Mouse (Mus musculus): Measurements from ENCODE around the gene Dnttip2. TPM values are rescaled to one million over a fixed set of nuclear protein-coding genes. Genes with fewer than 3 reads are reported as not detected.
A peak's percentile ranks its signal among the peaks of the same experiment; 100 is the strongest.
"Not testable (repeated sequence)": the region's sequence is repeated elsewhere in the genome, so short reads cannot be mapped to it uniquely, and the experiment has no call there.

The Dnttip2 gene
- polyA plus RNA-seq (2012; rRNA removed) = 32.1 and 33.5 TPM in 2 replicates

DNA sequence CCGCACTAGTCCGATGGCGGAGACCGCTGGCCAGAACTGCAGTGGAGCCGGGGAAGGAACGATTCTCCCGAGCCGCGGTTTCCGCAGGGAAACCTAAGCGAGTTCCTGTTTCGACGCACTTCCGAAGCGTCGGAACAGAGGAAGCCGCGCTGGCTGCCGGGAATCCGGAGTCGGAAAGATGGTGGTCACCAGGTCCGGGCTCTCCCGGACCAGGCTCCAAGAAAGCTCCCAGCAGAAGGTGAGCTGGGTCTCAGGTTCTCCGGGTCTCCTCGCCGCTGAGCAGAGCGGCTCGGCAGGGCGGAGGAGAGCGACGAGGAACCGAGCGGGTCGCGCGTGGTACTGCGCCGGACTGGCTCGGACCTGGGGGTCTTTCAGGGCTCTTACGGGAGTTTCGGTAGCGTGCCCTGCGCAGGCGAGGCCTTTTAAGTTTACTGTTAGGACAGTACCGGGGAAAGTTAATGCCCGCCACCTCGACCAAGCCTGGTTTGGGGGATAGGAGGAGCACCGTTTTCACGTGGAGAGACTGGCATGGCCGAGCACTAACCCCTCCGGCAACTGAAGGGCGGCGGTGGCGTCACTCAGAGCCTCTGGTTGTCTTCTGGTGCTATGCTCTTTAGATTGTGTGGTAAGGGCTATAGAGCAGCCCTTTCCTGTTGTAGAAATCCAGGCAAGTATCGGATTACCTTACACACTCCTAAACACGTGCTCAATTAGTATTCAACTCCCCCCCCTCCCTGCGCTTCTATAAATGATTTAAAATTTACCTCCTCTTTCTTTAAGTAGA, at the start of gene Dnttip2:
Gene Dnttip2, plus strand, starts transcription at position 148 of the 784 bp plus-strand sequence.
- peak; percentile 80 for DNase-seq (ENCODE audit: low spot score)

DNA sequence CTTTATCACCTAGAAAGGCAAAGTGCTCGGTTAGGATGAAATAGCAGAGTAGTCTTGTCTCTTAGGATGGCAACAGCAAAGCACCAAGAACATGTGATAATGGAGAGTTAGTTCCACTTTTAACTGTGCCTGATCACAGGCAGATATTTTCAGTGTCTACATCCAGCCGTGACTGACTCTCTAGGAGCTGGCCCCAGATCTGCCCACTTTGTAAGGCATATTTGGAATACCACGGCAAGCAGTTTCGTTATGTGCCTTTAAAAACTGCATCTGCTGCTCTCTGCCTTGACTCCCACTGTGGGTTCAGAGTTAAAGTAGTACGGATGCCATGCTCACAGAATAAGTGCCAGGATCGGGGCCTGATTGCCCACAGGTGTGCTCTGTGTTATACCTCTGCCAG, 47.2 kb upstream of the Dnttip2 start:
- DNase-seq (ENCODE audit: low spot score) = not testable (repeated sequence)

DNA sequence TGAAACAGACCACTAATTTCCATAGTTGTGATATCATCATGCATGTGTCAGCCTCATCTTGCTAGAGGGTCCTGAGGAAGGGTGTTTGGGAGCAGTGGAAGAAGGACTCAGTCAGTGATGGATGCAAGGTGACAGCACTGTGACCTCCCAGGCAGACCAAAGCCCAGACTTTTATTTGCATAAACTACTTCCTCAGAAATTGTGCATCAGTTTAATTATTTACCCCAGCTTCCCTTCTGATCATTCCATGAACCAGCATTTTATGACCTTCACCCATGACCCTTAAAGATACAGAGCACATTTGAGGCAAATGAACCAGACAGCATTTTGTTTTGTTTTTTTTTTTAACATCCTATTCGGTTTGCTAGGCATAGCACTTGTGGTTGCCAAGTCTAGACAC, 38.4 kb upstream of the Dnttip2 start:
- no peak for DNase-seq (ENCODE audit: low spot score)

DNA sequence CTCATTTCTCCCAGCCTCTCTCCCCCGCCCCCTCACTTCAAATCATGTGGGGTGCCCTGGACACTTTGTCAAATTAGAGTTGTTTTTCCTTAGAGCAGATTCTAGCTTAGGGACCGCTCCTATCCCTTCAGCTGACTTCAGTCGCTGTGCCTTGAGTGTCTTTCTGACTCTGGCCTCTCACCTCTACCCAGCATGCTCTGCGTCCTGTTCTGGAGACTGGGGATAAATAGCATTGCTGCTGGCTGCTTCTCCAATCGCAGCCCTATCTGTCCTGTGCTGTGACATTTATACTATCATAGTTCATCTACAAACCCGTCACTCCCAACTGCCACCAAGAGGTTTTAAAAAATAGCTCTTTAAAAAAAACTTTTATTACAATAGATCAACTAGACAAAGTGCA, 31.3 kb upstream of the Dnttip2 start:
- DNase-seq (ENCODE audit: low spot score) = no peak

GRCm38 (mm10) chr3:122243416-122244167, 30.6 kb upstream of the Dnttip2 start:
- DNase-seq (ENCODE audit: low spot score) = no peak

- no peak for DNase-seq (ENCODE audit: low spot score)
Measured at GRCm38 (mm10) chr3:122244759-122245158, 29.4 kb upstream of the Dnttip2 start.

- DNase-seq (ENCODE audit: low spot score) = peak; percentile 91
Measured at GRCm38 (mm10) chr3:122245215-122245877, 28.8 kb upstream of the Dnttip2 start, which contains the start of gene Gclm. Gene Gclm (plus strand): TSS chr3:122245557.

DNA sequence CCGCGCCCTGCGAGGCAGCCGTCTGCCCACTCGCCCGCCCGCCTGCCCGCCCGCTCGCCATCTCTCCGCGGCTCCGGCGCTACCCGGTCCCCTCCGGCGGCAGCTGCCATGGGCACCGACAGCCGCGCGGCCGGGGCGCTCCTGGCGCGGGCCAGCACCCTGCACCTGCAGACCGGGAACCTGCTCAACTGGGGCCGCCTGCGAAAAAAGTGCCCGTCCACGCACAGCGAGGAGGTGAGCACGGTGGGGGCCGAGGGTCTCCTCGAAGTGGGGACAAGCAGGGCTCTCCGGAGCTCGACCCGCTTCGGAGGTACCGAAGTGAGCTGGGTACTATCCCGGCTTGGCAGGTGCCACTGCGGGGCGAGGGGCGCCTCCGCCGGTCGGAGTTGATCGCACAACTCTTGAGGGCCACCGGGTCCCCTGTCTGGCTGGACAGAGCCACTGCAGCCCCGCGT, 28.3 kb upstream of the Dnttip2 start:
- DNase-seq (ENCODE audit: low spot score) = no peak

DNA sequence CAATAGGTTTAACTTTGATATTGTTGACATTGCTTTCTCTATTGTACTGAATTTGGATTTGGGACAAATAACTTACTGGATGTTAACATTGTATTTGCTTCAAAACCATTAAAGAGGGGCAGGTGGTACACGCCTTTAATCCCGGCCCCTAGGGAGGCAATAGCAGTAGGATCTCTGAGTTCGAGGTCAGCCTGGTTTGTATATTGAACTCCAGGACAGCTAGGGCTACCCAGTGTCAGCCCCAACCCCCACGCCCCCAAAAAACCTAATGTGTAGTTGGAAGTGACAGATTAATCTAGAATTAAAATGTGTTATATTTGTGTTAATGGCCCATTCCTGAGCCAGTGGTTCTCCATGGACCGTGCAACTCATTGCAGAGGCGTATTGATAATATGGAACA, 27.8 kb upstream of the Dnttip2 start:
- DNase-seq (ENCODE audit: low spot score) = no peak

- no peak for DNase-seq (ENCODE audit: low spot score)
Measured at GRCm38 (mm10) chr3:122246986-122247767, 27.0 kb upstream of the Dnttip2 start.

- no peak for DNase-seq (ENCODE audit: low spot score)
Measured at GRCm38 (mm10) chr3:122247768-122248100, 26.5 kb upstream of the Dnttip2 start.

DNA sequence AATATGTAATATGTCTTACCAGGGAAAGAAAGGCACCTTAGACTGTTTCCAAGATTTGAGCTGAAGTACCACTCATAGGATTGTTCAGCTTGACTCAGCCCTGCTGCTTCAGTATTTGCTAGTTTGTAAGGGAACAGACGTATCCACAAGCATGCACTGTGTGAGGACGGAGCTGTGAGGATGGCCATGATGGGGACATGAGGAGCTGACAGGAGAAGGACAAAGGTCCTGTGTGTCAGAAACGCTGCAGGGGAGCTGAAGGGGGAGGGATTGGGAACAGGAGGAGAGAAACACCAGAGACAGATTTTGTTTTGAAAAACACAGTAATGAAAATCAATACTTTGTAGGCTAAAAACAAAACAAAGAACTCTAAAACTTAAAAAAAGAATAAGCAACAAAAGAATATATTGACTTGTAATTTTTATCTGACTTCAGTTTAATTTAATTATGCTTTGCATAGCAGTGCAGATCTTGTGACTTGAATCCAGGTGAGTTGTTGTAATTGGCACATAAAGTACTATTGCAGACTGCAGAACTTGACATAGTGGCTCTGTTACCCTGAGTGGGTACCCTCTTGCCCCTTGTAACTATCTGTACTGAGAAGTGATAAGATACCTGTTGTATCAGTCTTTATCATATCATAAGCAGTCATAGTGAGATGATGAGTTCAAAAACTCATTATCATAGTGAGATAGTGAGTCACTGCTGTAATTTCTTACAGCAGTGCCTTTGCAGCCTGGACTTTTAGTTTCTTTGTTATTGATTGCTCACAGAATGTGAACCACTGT, 21.5 kb upstream of the Dnttip2 start:
- DNase-seq (ENCODE audit: low spot score) = no peak

DNA sequence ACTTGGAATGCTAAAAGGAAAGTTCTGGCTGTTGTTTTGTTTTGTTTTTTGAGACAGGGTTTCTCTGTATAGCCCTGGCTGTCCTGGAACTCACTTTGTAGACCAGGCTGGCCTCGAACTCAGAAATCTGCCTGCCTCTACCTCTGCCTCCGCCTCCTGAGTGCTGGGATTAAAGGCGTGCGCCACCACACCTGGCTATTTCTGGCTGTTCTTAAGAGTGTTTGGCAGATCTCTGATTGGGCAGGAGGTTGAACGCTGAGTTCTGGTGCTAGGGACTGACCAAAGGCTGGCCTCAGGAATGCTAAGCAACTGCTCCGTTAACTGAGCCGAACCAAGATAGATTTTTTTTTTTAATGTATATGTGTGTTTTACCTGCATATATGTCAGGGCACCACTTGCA, 20.1 kb upstream of the Dnttip2 start:
- DNase-seq (ENCODE audit: low spot score) = not testable (repeated sequence)

- no peak for DNase-seq (ENCODE audit: low spot score)
Measured at GRCm38 (mm10) chr3:122269986-122270385, 4.2 kb upstream of the Dnttip2 start.

DNA sequence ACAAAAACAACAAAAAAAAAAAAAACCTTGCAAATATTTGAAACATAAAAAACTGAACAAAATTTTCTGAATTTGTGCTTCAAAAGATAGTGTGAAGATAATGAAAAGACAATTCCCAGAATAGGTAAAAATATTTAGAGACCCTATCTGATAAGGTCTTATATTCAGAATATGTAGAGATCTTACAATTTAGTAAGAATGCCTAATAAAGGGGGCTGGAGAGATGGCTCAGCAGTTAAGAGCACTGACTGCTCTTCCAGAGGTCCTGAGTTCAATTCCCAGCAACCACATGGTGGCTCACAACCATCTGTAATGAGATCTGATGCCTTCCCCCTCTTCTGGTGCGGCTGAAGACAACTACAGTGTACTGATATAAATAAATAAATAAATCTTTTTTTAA, 1.6 kb upstream of the Dnttip2 start:
- DNase-seq (ENCODE audit: low spot score) = not testable (repeated sequence)

DNA sequence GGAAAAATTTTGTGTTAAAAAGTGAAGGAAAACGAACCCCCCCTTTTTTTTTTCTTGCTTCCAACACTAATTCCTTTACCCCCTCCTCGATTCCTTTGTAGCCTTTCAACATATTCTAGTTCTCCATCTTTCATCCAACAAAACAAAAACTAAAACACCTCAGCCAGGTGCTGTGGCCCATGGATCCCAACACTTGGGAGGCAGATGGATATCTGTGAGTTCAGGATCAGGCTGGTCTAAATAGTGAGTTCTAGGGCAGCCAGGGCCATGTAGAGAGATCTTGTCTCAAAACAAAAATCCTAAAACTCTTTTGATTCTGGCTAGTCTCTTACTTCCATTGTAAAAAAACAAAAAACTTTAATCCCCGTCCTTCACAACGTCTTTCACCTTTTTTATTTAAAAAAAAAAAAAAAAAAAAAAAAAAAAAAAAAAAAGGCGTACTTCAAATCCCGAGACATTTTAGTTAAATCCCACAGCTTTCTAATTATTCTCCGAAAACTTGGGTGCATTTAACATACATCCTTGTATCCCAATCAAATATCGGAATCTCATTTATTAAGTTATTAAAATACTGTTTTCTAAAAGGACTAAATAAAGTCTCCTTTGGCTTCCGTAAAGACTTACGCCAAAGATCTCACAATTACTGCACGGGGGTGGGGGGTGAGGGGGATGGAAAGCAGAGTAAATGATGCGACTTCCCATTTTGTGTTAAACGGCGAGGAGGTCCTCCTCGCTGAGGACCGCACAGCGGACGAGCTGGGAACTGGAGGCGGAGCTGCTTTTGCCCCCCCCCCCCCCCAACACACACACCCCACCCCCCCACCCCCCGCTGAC, 564 bp upstream of the Dnttip2 start:
- no peak for DNase-seq (ENCODE audit: low spot score)

DNA sequence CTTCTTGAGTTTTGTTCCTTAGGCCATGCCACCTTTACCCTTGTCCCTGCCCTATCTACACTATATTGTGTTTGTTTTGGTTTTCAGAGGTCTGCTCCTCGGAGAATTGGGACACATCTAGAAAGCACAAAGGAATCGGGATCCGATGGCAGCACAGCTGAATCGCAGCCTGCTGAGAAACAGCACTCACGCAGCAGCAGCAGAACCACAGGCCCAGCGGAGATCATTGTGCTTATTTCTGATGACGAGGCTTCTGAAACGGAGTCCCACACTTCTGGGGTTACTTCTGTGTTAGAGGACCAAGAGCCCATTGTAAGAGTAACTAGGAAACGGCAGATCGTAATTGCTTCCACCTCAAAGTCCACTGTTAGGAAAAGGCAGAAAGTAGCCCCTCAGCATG, 923 bp downstream of the Dnttip2 start:
- DNase-seq (ENCODE audit: low spot score) = no peak

- no peak for DNase-seq (ENCODE audit: low spot score)
Measured at GRCm38 (mm10) chr3:122287195-122287594, 13.0 kb downstream of the Dnttip2 start.

DNA sequence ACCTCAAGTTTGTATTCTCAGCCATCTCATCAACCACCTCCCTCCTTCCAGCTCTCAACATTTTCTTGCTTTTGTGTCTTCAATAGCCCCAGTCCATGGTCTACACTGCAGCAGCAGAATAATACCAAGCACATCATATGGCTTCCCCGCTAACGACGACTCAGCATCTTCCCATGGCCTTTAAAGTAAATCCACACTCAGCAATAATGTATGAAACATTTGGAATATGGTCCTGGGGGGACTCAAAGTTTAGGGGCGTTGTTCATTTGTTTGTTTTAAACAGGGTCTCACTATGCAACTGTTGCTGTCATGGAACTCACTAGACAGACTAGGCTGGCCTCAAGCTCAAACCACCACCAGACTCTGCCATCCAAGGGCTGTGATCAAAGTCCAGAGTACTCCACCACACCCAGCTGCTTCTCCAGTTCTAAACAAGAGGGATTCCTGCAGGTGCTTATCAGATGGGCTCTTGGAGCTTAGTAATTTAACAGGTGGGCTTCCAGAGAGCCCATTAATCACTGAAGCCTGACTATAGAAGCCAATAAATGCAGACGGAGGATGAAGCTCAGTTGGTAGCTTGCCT, 14.5 kb downstream of the Dnttip2 start:
- DNase-seq (ENCODE audit: low spot score) = no peak

DNA sequence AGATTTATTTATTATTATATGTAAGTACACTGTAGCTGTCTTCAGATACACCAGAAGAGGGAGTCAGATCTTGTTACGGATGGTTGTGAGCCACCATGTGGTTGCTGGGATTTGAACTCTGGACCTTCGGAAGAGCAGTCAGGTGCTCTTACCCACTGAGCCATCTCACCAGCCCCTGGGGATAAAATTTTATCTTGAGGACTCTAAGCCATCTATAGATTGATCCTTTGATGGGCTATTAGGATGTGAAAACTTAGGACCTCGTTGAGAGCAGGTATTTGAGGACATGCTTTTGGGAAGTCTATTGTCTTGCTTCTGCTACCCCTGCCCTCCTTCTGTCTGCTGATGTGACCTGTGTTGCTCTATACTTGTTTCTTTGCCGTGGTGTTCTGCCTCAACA, 15.2 kb downstream of the Dnttip2 start:
- DNase-seq (ENCODE audit: low spot score) = not testable (repeated sequence)
